Mouse (Mus musculus): ENCODE measurements around the gene Olfr1173. TPM values are rescaled to one million over a fixed set of nuclear protein-coding genes. Genes with fewer than 3 reads are reported as not detected.

Olfr1173 gene
- polyA plus RNA-seq (2015; fragmentation: Nextera tagmentation; extraction: Ambion mirVana), result not detected in 2 replicates

DNA sequence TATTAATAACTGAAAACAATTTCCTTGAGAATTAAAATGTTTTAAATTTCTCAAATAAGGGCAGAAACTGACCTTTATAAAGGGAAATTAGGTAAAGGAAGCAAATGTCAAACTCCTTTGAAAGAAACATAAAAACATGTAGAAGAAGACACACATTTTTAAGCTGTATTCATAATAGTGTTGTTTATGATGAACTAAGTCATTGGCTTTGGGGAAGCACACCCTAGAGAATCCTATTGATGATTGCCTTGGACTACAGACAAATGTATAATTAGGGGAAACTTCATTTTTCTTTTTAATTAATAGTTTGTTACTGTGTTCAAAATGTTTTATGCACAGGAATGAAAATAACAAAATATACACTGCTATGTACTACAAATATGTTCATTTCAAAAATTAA is at the start of gene Olfr1173:
Gene Olfr1173, minus strand, starts transcription at position 101 of the 400 bp plus-strand sequence.
- no peak within 1 kb of the TSS for H3K9ac ChIP-seq
- H3K4me3 ChIP-seq (replicated peaks), result no peak within 1 kb of the TSS
- no peak for ATAC-seq (replicated peaks; ENCODE audit: low FRiP score)
- H3K9me3 ChIP-seq (replicated peaks), result no peaks in the 10 kb centered on the region
- H3K27me3 ChIP-seq, result no peaks in the 10 kb centered on the region
- H3K4me1 ChIP-seq, result no peaks in the 10 kb centered on the region
- H3K36me3 ChIP-seq, result no peaks in the 10 kb centered on the region
- H3K27ac ChIP-seq, result no peak within 1 kb of the TSS
- no peak within 1 kb of the TSS for H3K4me2 ChIP-seq

- Histone ChIP-seq H3K4me1 (no peaks in the 10 kb centered on the region), H3K27ac (no peak within 1 kb of the TSS), H3K27me3 (no peaks in the 10 kb centered on the region), H3K4me3 (replicated peaks) (no peak within 1 kb of the TSS), H3K9ac (no peak within 1 kb of the TSS), H3K9me3 (replicated peaks) (no peaks in the 10 kb centered on the region), H3K4me2 (no peak within 1 kb of the TSS), H3K36me3 (no peaks in the 10 kb centered on the region)
- 84% methylated on average over 2 of the region's 2 CpGs for WGBS
- ATAC-seq (replicated peaks; ENCODE audit: low FRiP score), result no peak
Measured at GRCm38 (mm10) chr2:88327115-88327514, 47.4 kb upstream of the Olfr1173 start, which contains the start of gene Olfr1175-ps. Olfr1175-ps (minus strand) TSS chr2:88327215.

- Histone ChIP-seq H3K9ac (no peak within 1 kb of the TSS), H3K27ac (no peak within 1 kb of the TSS), H3K27me3 (no peaks in the 10 kb centered on the region), H3K36me3 (no peaks in the 10 kb centered on the region), H3K4me1 (no peaks in the 10 kb centered on the region), H3K4me2 (no peak within 1 kb of the TSS), H3K9me3 (replicated peaks) (no peaks in the 10 kb centered on the region), H3K4me3 (replicated peaks) (no peak within 1 kb of the TSS)
- 92% methylated on average over 4 of the region's 4 CpGs for whole genome bisulfite sequencing
- ATAC-seq (replicated peaks; ENCODE audit: low FRiP score), result no peak
Measured at GRCm38 (mm10) chr2:88315035-88315434, 35.4 kb upstream of the Olfr1173 start, which contains the start of gene Olfr1174-ps. Olfr1174-ps (minus strand) TSS chr2:88315135.

- WGBS, result 84% methylated on average over 1 of the region's 1 CpGs
- H3K27me3 ChIP-seq, result no peaks in the 10 kb centered on the region
- no peaks in the 10 kb centered on the region for H3K4me1 ChIP-seq
- H3K27ac ChIP-seq, result no peak within 1 kb of the TSS
- H3K9ac ChIP-seq, result no peak within 1 kb of the TSS
- no peak within 1 kb of the TSS for H3K4me3 ChIP-seq (replicated peaks)
- no peak for ATAC-seq (replicated peaks; ENCODE audit: low FRiP score)
- H3K4me2 ChIP-seq, result no peak within 1 kb of the TSS
- H3K9me3 ChIP-seq (replicated peaks), result no peaks in the 10 kb centered on the region
- H3K36me3 ChIP-seq, result no peaks in the 10 kb centered on the region
Measured at GRCm38 (mm10) chr2:88228234-88228633, 51.4 kb downstream of the Olfr1173 start, which contains the start of gene Olfr1170. Olfr1170 (minus strand) TSS chr2:88228334.

Other genes starting within 250 kb of the Olfr1173 start
- 0.05 TPM in 2 replicates for gene Olfr73, start 242.2 kb downstream of the Olfr1173 start, polyA plus RNA-seq (2015; fragmentation: Nextera tagmentation; extraction: Ambion mirVana)
- not detected in 2 replicates for gene Olfr1162, start 228.7 kb downstream of the Olfr1173 start, polyA plus RNA-seq (2015; fragmentation: Nextera tagmentation; extraction: Ambion mirVana)
- gene Olfr1163, start 208.0 kb downstream of the Olfr1173 start, polyA plus RNA-seq (2015; fragmentation: Nextera tagmentation; extraction: Ambion mirVana), result not detected in 2 replicates
- not detected in 2 replicates for gene Olfr1164, start 185.9 kb downstream of the Olfr1173 start, polyA plus RNA-seq (2015; fragmentation: Nextera tagmentation; extraction: Ambion mirVana)
- gene Olfr1166, start 151.6 kb downstream of the Olfr1173 start, polyA plus RNA-seq (2015; fragmentation: Nextera tagmentation; extraction: Ambion mirVana), result not detected in 2 replicates
- not detected in 2 replicates for gene Olfr1167, start 124.7 kb downstream of the Olfr1173 start, polyA plus RNA-seq (2015; fragmentation: Nextera tagmentation; extraction: Ambion mirVana)
- gene Olfr1168, start 98.0 kb downstream of the Olfr1173 start, polyA plus RNA-seq (2015; fragmentation: Nextera tagmentation; extraction: Ambion mirVana), result not detected in 2 replicates
- gene Olfr1170, start 51.5 kb downstream of the Olfr1173 start, polyA plus RNA-seq (2015; fragmentation: Nextera tagmentation; extraction: Ambion mirVana), result not detected in 2 replicates
- not detected in 2 replicates for gene Olfr1174-ps, start 35.3 kb upstream of the Olfr1173 start, polyA plus RNA-seq (2015; fragmentation: Nextera tagmentation; extraction: Ambion mirVana)
- gene Olfr1175-ps, start 47.3 kb upstream of the Olfr1173 start, polyA plus RNA-seq (2015; fragmentation: Nextera tagmentation; extraction: Ambion mirVana), result not detected in 2 replicates
- gene Olfr1176, start 56.8 kb upstream of the Olfr1173 start, polyA plus RNA-seq (2015; fragmentation: Nextera tagmentation; extraction: Ambion mirVana), result not detected in 2 replicates
- gene Olfr1177-ps, start 66.6 kb upstream of the Olfr1173 start, polyA plus RNA-seq (2015; fragmentation: Nextera tagmentation; extraction: Ambion mirVana), result not detected in 2 replicates
- gene Olfr1178, start 107.2 kb upstream of the Olfr1173 start, polyA plus RNA-seq (2015; fragmentation: Nextera tagmentation; extraction: Ambion mirVana), result not detected in 2 replicates
- gene Olfr1179, start 126.6 kb upstream of the Olfr1173 start, polyA plus RNA-seq (2015; fragmentation: Nextera tagmentation; extraction: Ambion mirVana), result not detected in 2 replicates
- not detected in 2 replicates for gene Olfr1180, start 139.3 kb upstream of the Olfr1173 start, polyA plus RNA-seq (2015; fragmentation: Nextera tagmentation; extraction: Ambion mirVana)
- not detected in 2 replicates for gene Olfr1181, start 146.3 kb upstream of the Olfr1173 start, polyA plus RNA-seq (2015; fragmentation: Nextera tagmentation; extraction: Ambion mirVana)
- not detected in 2 replicates for gene Gm13757, start 169.3 kb upstream of the Olfr1173 start, polyA plus RNA-seq (2015; fragmentation: Nextera tagmentation; extraction: Ambion mirVana)
- gene Olfr1183, start 175.0 kb upstream of the Olfr1173 start, polyA plus RNA-seq (2015; fragmentation: Nextera tagmentation; extraction: Ambion mirVana), result not detected in 2 replicates
- not detected in 2 replicates for gene Olfr1184, start 203.7 kb upstream of the Olfr1173 start, polyA plus RNA-seq (2015; fragmentation: Nextera tagmentation; extraction: Ambion mirVana)
- gene Olfr1185-ps1, start 213.4 kb upstream of the Olfr1173 start, polyA plus RNA-seq (2015; fragmentation: Nextera tagmentation; extraction: Ambion mirVana), result not detected in 2 replicates
- not detected in 2 replicates for gene Olfr1186, start 238.7 kb upstream of the Olfr1173 start, polyA plus RNA-seq (2015; fragmentation: Nextera tagmentation; extraction: Ambion mirVana)

Data from kidney, embryonic 15.5 days (tissue).